Mouse (Mus musculus) hindbrain, postnatal 0 days (tissue): ENCODE measurements around the gene Sox8. TPM values are rescaled to one million over a fixed set of nuclear protein-coding genes. Genes with fewer than 3 reads are reported as not detected.

Experiments
- ATAC-seq: fragments of 200-750 bp; cut with Nextera tagmentation; 2 replicates; pipeline ENCODE4 v1.8.0; 2017; ENCODE audit warnings: mild to moderate bottlenecking, moderate TSS enrichment, moderate library complexity
- DNase-seq: peaks from one replicate; pipeline ENCODE4 v3.0.0-alpha.2; 2015; ENCODE audit warnings: low spot score
- H3K27ac ChIP-seq: fragments of 300-500 bp; sonication (generic); 2 replicates; pipeline ENCODE4 v1.5.1; 2014; ENCODE audit warnings: mild to moderate bottlenecking
- H3K27me3 ChIP-seq: fragments of 300-500 bp; sonication (generic); 2 replicates; pipeline ENCODE4 v1.6.1; 2014; ENCODE audit warnings: low read length, mixed read lengths; ENCODE audit not compliant: insufficient read depth
- H3K36me3 ChIP-seq: fragments of 300-500 bp; sonication (generic); 2 replicates; pipeline ENCODE4 v1.6.1; 2014; ENCODE audit warnings: low read length, mixed read lengths; ENCODE audit not compliant: insufficient read depth
- H3K4me1 ChIP-seq: fragments of 300-500 bp; sonication (generic); 2 replicates; pipeline ENCODE4 v1.6.1; 2014; ENCODE audit warnings: antibody characterized with exemption, low read length, mixed read lengths; ENCODE audit not compliant: insufficient read depth
- H3K4me2 ChIP-seq: fragments of 300-500 bp; sonication (generic); 2 replicates; pipeline ENCODE4 v1.6.1; 2014; ENCODE audit warnings: low read depth, mild to moderate bottlenecking, low read length, moderate library complexity, mixed read lengths
- H3K4me3 ChIP-seq: fragments of 300-500 bp; sonication (generic); 2 replicates; pipeline ENCODE4 v1.5.1; 2014; ENCODE audit warnings: low read length
- H3K9ac ChIP-seq: fragments of 300-500 bp; sonication (generic); replicated peaks from 2 replicates; pipeline ENCODE4 v1.6.1; 2014; ENCODE audit warnings: mild to moderate bottlenecking, low read length, moderate library complexity, mixed read lengths
- H3K9me3 ChIP-seq: fragments of 300-500 bp; sonication (generic); 2 replicates; pipeline ENCODE4 v1.6.1; 2016; ENCODE audit warnings: low read length, mixed read lengths
- CTCF ChIP-seq: IDR thresholded peaks from 2 replicates; pipeline ENCODE4 v1.5.1; 2016; ENCODE audit warnings: antibody characterized with exemption, control low read depth, low read depth
- WGBS: fragments of 180-500 bp; shearing (Covaris S2); extraction: QIAGEN DNeasy Blood & Tissue Kit; methylation state at CpG from one replicate; pipeline ENCODE4 v1.1.7; 2014; 5-methylcytosine and 5-hydroxymethylcytosine counted together
- polyA plus RNA-seq: library from polyadenylated mRNA; unstranded; fragments of >200 nt; fragmentation: Nextera tagmentation; extraction: Ambion mirVana; gene quantifications from 2 replicates; pipeline ENCODE4 v1.2.1, GENCODE M21; 2015
- total RNA-seq: library from RNA; depleted of rRNA; stranded (reverse); fragments of >200 nt; gene quantifications from 2 replicates; pipeline ENCODE4 v1.2.3, GENCODE M21; 2014

Sox8 gene
- total and polyA plus RNA-seq, 2 experiments from 2014 or later: 28.9 to 52.1 TPM

- Histone ChIP-seq H3K9me3 (no peaks in the 10 kb centered on the region), H3K27me3 (peaks cover 10% of the 10 kb centered on the region; the same call in 1 of the 2 replicates), H3K9ac (peak overlapping the region; percentile 28; the same call in 1 of the 2 replicates), H3K36me3 (no peaks in the 10 kb centered on the region), H3K27ac (peak overlapping the region; percentile 67; the same call in 1 of the 2 replicates), H3K4me3 (peak overlapping the region; percentile 25), H3K4me1 (peaks cover 18% of the 10 kb centered on the region; the same call in 1 of the 2 replicates), H3K4me2 (peak overlapping the region; percentile 81)
- no peak for DNase-seq
- WGBS: 56% methylated on average over 13 of the region's 13 CpGs
- no peak for TF ChIP-seq CTCF
- peak; percentile 13; the same call in 1 of the 2 replicates for ATAC-seq
Measured at GRCm38 (mm10) chr17:25567261-25567660, 3.2 kb downstream of the Sox8 start.

DNA sequence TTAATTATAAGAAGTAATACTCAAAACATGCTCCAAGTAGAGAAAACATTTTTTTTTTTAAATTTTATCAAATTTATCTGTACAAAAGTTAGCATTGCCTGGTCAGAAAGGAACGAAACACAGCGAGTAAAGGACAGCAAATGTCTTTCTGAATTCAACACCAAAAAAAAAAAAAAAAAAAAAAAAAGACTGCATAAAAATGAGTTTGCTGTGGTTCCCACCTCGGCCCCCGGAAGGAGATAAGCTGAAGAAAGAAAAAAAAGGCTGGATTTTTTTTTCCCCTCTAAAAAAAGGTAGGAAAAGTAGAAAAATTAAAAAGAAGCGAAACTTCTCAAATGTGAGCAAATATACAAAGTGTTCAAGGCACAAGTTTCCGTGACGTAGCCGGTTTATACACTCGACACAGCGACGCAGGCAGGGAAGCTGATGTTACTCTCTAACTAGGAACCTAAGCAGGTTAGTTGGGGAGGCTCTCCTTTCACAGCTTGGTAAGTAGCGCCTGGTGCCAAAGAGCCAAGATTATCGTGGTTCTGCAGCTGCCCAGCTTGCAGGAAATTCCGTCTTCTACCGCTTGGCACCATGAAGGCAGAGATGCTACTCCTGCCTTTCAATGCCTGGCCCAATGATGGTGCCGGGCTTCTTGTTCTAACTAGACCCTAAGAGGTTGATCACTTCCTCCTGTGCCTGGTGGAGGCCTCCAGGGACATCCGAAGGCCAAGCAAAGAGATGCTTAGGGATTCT, 4.5 kb downstream of the Sox8 start:
- Histone ChIP-seq H3K4me3 (peak overlapping the region; percentile 25), H3K4me1 (peaks cover 12% of the 10 kb centered on the region; the same call in 1 of the 2 replicates), H3K27me3 (peaks cover 9% of the 10 kb centered on the region; the same call in 1 of the 2 replicates), H3K9me3 (no peaks in the 10 kb centered on the region), H3K36me3 (no peaks in the 10 kb centered on the region), H3K27ac (peak overlapping the region; percentile 70), H3K4me2 (peak overlapping the region; percentile 81), H3K9ac (peak overlapping the region; percentile 30; the same call in 1 of the 2 replicates)
- no peak; the same call in 1 of the 2 replicates for TF ChIP-seq CTCF
- 53% methylated on average over 17 of the region's 17 CpGs for WGBS
- DNase-seq (no peak), ATAC-seq (no peak)

- 0 out of 2 replicates have a peak, but pooled peaks cover 3% of the 10 kb centered on the region for H3K27me3 ChIP-seq
- H3K27ac ChIP-seq: peak overlapping the region; percentile 70
- no peak for TF ChIP-seq CTCF
- H3K4me2 ChIP-seq: peak overlapping the region; percentile 81
- H3K4me1 ChIP-seq: peaks cover 8% of the 10 kb centered on the region; the same call in 1 of the 2 replicates
- no peak overlapping the region; the same call in 1 of the 2 replicates for H3K9ac ChIP-seq
- ATAC-seq (peak; percentile 19), DNase-seq (peak; percentile 79)
- H3K36me3 ChIP-seq: no peaks in the 10 kb centered on the region
- H3K9me3 ChIP-seq: no peaks in the 10 kb centered on the region
- 0 out of 2 replicates have a peak overlapping the region, but pooled peaks have one; percentile 7 for H3K4me3 ChIP-seq
- 14% methylated on average over 6 of the region's 6 CpGs for WGBS
Measured at GRCm38 (mm10) chr17:25565244-25565643, 5.2 kb downstream of the Sox8 start.

DNA sequence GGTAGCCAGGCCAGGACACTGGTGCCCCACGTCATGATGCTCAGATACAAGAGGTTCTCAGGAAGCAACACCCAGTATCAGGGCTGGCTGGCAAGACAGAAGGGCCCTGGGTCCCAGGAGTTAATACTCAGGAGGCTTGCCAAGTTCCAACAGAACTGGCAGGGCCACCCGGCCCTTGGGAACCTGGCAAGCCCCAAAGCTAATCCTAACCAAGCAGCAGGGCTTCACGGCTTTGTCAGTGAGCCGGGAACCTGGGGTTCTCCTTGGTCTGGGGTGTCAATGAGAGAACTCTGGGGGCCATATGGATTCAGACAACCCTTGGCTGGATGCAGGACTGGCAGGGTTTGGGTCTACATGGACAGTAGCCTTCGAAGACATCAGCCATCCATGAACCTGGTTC, 6.0 kb downstream of the Sox8 start:
- Histone ChIP-seq H3K9me3 (no peaks in the 10 kb centered on the region), H3K27ac (peak overlapping the region; percentile 69; the same call in 1 of the 2 replicates), H3K36me3 (no peaks in the 10 kb centered on the region), H3K9ac (no peak overlapping the region), H3K4me3 (no peak overlapping the region), H3K4me1 (peaks cover 8% of the 10 kb centered on the region; the same call in 1 of the 2 replicates), H3K27me3 (no peaks in the 10 kb centered on the region), H3K4me2 (no peak overlapping the region)
- peak; percentile 70 for DNase-seq
- no peak for TF ChIP-seq CTCF
- no peak for ATAC-seq
- 43% methylated on average over 5 of the region's 5 CpGs for WGBS

GRCm38 (mm10) chr17:25561223-25562028, 9.1 kb downstream of the Sox8 start:
- no peak; the same call in 1 of the 2 replicates for TF ChIP-seq CTCF
- H3K4me3 ChIP-seq: no peak overlapping the region
- H3K27ac ChIP-seq: peak overlapping the region; percentile 78
- ATAC-seq (peak; percentile 93), DNase-seq (peak; percentile 87)
- 22% methylated on average over 16 of the region's 16 CpGs for WGBS
- H3K36me3 ChIP-seq: no peaks in the 10 kb centered on the region
- H3K4me1 ChIP-seq: peaks cover 19% of the 10 kb centered on the region
- no peak overlapping the region for H3K9ac ChIP-seq
- no peak overlapping the region for H3K4me2 ChIP-seq
- H3K27me3 ChIP-seq: no peaks in the 10 kb centered on the region
- H3K9me3 ChIP-seq: no peaks in the 10 kb centered on the region

DNA sequence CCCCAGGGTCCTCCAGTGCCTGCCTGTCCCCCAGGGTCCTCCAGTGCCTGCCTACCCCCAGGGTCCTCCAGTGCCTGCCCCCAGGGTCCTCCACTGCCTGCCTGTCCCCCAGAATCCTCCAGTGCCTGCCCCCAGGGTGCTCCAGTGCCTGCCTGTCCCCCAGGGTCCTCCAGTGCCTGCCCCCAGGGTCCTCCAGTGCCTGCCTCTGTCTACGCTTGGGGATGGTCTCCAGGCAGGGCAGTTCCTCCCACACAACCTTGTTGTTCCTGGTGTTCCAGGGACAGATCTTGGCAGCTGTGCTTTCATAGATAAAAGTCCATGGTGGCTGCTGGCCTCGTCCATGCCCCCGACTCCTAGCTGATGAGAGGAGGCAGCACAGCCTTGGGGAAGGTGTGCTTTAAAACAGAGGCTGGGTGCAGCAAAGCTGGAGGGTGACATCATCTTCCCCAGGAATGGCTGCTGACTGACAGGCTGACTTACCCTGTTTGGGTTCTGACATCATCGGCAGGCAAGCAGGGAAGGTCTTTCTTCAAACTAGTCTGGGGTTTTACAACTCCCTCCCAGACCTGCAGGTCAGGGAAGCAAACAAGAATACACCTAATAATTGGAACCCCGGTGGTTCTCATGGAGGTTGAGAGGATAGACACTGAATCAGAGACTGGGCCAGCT, 9.8 kb downstream of the Sox8 start:
- no peaks in the 10 kb centered on the region for H3K9me3 ChIP-seq
- no peak overlapping the region for H3K4me3 ChIP-seq
- peaks cover 24% of the 10 kb centered on the region for H3K4me1 ChIP-seq
- no peak for DNase-seq
- H3K9ac ChIP-seq: no peak overlapping the region
- H3K27ac ChIP-seq: peak overlapping the region; percentile 78
- H3K27me3 ChIP-seq: no peaks in the 10 kb centered on the region
- H3K36me3 ChIP-seq: no peaks in the 10 kb centered on the region
- no peak overlapping the region for H3K4me2 ChIP-seq
- WGBS: 39% methylated on average over 5 of the region's 5 CpGs
- ATAC-seq: no peak
- no peak for TF ChIP-seq CTCF
